Mouse (Mus musculus) adrenal gland, adult 2 months (tissue): ENCODE data around the gene Cyct. TPM values are rescaled to one million over a fixed set of nuclear protein-coding genes. Genes with fewer than 3 reads are reported as not detected.
A peak's percentile ranks its signal among the peaks of the same experiment; 100 is the strongest.

Experiments used
- DNase-seq: peaks from one replicate; pipeline ENCODE4 v3.0.0; 2021
- long read RNA-seq: library from polyadenylated mRNA; stranded (forward); transcript quantifications from one replicate; pipeline ENCODE4 v2.0.0, GENCODE M21; 2021
- polyA plus RNA-seq: library from polyadenylated mRNA; depleted of rRNA; stranded (reverse); fragments of >200 nt; gene quantifications from 2 replicates; pipeline ENCODE4 v1.2.3, GENCODE M21; 2012; rRNA removed
- total RNA-seq, 2 experiments: library from RNA; stranded (reverse); gene quantifications; 2 replicates each; pipeline ENCODE4 v1.2.3; 2021

The Cyct gene
- total RNA-seq (not detected), polyA plus RNA-seq (not detected in 2 replicates)
- long read RNA-seq: 0 reads

DNA sequence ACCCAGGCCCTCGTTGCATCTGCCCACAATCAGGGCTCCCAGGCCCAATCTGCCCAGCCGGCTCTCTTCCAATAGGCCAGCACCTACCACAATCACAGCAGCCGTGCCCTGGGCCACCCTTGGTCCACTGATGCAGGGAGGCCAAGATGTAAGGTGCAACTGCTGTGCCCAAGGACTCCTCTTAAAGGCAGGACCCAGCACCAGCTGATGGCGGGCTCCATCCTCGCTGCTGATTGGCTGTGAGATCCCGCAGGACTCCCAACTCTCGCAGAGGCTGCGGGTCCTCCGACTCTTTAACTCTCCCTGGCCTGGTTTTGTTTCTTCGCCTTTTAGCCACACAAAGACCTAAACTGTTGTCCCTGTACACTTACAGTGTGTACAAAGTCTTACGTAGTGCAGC lies at the start of gene Cyct:
Gene Cyct (minus strand): TSS at position 225 of the 400 bp plus-strand sequence.
- DNase-seq: no peak

DNA sequence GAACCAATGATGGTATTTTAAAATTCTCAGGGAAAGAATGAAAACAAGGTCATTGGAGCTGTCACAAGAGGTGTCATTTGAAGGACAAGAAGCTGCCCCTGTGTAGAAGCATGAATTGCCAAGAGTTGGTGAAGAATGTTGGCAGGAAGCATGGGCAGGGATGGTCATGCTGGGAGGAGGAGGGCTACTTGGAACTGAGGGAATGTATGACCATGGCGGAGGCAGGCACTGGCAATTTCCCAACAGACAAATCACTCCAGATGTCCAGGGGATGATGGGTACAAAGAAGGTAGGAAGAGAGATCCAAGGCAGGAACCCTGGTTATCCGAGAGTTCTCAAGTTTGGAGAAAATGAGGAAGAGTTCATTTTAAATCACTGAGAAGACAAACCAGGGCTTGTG lies 49.7 kb upstream of the Cyct start:
- DNase-seq: peak; percentile 16

DNA sequence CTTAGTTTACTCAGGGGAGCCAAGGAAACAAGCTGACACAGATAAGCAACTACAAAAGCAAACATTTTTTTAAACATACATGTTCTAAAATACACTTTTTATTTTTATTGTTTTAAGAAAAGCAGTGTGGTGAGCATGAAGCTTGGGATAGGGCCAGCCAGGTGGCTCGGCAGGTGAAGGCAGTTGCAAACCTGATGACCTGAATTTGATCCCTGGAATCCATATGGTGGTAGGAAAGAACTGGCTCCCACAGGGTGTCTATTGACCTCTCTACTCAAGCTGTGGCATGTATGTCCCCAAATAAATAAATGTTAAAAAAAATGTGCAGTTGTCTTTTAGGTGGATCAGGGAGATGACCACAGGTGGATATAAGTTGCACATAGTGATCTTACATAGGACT lies 49.3 kb upstream of the Cyct start:
- no peak for DNase-seq

DNA sequence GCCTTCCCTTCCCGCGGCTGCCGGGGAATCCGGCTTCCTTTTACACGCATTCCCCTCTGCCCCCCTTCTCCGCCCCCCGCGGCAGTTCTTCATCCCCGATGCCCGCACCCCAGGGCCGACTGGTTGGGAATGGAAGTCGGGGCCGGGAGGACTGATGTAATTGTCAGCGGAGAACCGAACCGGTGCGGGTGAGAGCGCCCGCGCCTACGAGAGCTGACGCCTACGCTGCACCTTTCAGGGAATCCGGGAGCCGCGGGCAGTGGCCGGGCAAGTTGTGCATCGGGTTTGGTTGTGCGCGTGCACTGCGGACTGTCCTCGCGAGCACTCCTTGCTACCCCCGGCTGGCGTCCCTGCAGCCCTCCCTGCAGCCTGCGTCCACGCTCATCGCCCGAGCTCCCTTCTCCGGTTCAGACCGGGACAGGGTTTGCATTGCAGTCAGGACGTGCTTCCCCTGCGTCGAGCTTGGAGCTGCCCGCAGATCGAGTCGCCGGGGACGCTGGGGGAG lies 46.7 kb upstream of the Cyct start:
- DNase-seq: peak; percentile 82

DNA sequence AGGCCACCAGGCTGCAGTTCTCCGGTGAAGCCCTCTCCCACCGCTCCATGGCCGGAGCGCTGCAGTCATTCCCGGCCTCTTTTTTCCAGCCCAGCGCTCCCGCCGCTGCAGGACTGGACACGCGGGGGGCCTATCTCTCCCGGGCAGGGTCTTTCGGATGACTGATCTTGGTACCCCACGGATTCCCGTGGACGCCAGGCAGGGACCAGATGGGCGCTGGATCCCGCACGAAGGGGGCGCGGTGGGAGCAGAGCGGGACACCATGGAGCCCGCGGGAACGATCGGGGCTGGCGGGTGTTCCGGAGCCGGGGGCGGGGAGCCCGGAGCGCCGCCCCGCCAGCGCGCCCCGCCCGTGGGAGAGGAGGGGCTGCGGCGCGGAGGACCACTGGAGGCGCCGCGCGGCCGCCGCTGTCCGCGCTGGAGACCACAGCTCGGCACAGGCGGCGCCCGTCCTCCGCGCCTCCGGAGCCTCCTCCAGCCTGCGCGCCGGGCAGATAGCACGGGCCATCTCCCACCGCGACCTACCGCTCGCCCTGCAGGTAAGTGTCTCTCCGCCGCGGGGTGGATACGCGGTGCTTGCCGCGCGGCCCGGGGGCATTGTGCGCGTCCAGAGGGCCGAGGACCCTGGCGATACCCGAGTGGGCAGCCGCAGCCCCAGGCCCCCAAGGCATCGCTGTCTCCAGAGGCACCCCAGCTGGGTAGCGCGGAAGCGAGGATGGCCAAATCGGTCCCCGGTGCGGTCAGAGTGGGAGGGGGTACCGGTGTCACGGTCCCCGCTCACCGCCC lies 46.1 kb upstream of the Cyct start, which contains the start of gene Osbpl6:
Gene Osbpl6 (plus strand): TSS at position 358 of the 786 bp plus-strand sequence.
- DNase-seq: peak; percentile 90

DNA sequence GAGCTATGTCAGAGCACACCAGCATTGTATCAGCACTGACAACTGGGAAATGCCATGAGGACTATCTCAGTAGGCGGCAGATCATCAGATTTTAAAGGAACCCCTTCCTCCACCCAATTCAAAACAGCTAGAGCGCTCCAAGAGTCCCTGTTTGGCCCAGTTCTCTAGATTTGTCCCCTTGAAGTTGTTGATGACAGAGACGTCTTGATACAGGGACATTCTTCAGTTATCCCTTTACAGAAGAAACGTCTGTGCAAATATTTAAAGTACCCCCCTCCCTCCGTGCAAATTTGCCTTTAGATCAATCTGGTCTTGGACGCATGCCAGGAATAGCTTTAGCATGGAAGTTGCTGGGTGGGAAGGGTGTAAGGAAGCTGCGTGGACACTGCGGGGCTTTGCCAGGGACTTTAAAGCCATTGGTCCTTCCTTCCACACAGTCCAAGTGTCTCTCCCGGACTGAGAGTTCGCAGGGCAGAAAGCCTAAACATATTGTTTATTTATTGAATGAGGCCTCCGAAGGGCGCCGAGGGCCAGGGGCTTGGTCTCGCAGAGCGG lies 45.4 kb upstream of the Cyct start:
- no peak for DNase-seq

DNA sequence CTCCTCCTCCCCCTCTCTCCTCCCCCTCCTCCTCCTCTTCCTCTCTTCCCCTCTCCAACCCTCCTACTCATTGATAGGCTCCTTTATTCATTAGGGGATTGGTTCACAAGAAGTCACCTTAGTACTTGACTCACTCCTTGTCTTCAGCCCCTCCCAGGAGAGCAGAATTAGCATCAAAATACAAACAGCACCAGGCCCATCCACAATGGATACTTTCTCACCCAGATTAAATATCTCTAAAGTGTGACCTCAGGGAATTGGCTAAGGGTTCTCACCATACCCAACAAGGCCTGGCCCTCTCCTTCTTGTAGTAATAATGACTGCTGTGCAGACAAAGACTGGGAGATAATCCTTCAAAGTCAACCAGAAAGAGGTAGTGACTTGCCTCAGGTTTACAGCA lies 39.9 kb upstream of the Cyct start:
- no peak for DNase-seq

DNA sequence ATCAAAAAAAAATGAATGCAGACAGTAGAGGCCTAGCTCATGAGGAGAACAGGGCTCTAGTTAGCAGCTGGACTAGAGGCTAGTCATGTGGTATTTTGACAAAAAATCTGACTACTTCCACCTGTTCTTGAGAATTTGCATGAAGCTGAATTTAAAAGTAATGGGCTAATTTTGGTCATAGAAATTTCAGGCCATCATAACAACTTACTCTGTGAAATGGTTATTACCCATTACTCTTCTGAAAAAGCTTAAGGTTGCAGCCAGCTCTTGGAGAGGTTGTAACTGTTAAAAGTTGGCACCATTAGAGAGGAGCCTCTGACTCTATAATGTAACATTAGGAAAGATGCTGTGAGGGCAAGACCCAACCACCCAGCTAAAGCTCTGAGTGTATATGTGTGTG lies 26.3 kb upstream of the Cyct start:
- no peak for DNase-seq

DNA sequence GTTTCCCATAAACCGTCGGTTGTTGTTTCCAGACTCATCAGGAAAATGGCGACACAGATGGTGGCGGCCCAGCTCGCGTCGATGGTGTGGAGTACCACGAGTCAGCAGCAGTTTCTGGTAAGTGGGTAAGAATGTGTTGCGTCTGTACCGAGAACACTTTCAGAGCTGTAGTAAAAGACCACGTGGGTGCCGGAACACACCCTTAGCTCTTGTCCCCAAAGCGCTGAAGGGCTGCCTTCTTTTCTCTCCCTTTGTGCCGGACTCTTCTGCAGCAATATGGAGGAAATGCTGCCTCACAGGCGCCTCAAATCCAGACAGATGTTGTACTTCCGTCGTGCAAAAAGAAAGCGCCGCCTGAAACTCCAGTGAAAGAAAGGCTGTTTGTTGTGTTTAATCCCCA lies 18.4 kb upstream of the Cyct start:
- DNase-seq: no peak

DNA sequence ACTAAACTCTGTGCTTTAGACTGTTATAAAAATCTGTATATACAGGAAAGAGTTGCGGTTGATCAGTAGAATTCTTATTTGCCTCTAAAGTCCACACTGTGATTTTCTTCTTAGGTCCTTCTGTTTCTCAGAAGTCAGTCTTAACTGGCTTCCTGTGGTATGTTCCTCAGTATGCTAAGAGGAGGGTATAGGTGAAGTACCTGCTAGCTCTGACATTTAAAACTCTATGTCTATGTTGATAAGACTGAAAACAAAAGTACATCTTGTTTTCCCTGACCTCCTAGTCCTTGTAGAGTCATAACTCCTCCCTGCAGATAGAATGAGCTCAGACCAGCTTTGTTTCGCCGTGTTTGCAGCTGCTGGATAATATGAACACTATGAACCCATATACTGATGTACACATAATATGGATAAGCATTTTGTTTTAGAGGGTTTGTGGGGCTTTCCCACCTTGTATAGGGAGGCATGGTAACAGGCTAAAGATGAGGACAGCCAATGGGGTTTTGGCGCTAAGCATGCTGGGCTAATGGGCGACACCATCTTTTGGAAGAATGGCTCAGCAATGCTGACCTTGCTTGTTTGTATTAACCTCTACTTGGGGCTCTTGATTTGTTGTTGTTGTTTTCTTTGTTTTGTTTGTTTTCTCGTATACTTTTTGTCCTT lies 14.4 kb upstream of the Cyct start:
- DNase-seq: no peak

DNA sequence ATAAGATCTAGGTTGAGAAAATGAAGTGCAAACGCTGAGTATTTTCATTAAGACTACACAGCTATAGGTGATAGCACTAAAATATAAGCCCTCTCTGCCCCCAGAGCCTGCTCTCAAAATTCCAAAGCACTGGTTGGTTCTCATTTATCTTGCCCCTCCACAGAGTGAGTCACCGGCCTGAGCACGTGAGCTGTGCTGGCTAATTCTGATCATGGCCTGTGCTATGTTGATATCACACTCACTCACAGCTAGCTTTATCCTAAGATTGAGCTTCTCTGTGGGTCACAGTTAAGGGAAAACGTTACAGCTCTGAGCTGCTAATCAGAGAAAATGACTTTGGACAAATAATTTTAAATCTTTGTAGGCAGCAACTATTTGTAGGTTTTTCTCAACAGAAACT lies 12.0 kb upstream of the Cyct start:
- peak; percentile 77 for DNase-seq

DNA sequence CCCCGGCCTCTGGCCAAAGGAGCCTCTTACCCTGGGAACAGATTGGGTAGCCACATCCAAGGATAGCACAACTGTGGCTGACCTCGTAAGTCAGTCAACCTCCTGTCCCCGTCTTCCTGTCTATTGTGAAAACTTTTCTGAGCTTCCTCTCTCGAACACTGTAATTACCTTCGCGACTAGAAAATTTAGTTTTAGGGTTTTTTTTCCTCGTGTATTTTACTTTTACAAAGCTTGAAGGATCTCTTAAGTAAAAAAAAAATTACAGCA lies 10.3 kb upstream of the Cyct start:
- DNase-seq: no peak

DNA sequence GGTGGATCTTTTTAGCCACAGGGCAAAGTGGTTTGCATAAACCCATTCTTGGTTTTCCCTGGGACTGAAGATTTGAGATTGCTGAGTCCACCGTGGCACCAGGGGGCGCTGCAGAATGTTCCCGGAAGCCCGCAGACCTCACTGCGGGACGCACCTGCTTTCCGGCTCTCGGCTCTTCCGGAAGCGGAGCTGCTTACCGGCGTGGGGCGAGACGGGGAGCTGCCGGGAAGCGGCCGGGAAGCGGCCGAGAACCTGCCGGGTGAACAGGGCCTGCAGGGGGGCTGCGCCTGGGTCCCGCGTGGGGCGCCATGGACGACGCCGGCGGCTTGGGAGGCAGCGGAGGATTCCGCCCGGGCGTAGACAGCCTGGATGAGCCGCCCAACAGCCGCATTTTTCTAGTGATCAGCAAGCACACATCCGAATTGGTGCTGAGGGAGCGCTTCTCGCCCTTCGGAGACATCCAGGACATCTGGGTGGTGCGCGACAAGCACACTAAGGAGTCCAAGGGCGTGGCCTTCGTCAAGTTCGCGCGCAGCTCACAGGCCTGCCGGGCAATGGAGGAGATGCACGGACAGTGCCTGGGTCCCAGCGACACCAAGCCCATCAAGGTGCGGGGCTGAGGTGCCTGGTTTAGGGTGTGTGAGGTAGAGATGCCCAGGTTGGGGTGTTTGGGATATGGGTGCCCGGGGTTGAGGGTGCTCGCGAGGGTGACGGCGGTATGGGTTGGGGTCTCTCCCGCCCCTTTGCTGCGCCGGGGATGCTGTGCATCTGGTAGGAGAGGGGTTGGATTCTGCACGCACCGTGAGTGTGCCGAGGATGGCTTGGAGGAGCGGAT lies 9.8 kb upstream of the Cyct start, which contains the start of gene Rbm45:
Gene Rbm45 (plus strand): TSS at position 164 of the 835 bp plus-strand sequence.
- DNase-seq: peak; percentile 91

DNA sequence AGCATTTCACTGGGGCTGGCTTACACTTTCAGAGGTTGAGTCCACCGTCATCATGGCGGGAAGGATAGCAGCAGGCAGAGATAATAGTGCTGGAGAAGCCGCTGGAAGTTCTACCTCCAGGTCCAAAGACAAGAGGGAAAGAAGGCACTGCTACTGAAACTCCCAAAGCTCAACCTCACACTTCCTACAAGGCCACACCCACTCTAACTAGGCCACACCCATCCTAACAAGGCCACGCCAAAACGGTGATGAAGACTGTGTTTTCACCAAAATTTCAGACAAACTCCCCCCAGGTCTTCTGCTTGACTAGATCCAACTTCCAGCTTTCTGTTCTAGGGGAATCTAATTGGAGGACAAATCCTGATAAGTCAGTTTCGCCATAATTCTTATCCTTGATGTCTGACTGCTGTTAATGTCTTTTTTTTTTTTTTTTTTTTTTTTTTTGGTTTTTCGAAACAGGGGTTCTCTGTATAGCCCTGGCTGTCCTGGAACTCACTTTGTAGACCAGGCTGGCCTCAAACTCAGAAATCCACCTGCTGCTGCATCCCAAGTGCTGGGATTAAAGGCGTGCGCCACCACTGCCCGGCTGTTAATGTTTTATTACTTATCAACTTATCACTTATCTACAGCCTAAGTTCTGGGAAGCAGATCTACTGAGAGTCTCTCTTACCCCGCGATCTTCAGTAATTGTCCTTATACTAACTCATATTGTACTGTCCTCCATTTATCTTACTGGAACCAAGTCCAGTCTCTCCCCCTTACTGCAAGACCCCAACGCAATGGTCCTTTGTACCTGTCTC lies 8.8 kb upstream of the Cyct start:
- no peak for DNase-seq

DNA sequence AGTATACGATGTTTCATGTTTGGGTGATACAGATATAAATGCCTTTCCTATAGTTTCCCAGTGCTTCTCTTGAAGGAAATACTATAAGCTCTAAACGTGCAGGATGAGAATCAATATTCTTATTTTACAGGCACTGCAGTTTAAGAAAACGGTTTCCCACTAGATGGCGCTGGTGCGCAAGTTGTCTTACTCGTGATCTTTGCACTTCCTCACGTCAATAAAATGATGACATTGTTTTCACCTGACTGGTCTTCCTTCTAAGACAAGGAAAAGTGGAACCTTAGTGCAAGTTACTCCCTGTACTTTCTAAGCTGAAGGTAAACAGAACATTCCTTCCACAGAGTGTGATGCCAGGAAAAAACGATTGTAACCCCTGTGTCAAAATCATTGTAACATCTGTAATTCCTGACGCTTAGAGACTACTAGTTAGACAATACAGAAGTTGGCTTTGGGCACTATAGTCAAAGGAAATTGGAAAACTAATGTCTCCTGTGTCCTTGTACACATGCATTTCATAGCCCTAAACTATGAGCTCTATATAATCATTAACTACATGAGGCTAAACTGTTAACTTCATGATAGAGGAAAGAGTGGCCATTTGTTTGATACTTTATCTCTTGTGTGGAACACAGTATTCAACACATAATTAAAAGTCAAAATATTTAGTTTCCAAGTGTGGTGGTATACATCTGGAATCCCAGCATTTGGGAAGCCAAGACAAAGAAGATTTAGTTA lies 7.1 kb upstream of the Cyct start:
- DNase-seq: peak; percentile 68

DNA sequence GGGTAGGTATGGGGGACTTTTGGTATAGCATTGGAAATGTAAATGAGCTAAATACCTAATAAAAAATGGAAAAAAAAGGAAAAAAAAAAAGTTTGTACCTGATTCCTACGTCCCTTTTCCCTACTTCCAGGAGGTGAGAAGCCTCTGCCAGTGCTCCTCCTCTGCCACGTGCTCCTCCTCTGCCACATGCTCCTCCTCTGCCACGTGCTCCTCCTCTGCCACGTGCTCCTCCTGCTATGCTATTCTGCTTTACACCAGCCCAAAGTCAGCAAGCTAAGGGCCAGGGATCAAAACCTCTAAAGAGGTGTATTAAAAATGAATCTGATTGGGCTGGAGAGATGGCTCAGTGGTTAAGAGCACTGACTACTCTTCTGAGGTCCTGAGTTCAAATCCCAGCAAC lies 5.6 kb upstream of the Cyct start:
- DNase-seq: no peak

DNA sequence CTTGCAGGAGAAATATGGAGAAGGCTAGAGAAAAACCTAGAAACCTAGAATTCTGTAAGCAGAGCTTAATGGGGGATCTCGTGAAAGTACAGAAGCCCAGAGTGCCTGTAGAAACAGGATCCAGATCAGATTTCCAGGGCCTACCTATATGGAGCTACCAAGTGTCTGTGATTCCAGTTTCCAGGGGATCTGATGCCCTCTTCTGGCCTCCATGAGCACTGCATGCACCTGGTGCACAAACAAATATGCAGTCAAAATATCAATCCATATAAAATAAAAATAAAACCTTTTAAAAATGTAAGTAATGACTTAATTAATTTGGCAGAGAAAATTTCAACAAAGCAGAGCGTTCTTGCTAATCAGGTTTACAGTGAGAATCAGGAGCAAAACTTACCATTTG lies 1.9 kb upstream of the Cyct start:
- DNase-seq: no peak

DNA sequence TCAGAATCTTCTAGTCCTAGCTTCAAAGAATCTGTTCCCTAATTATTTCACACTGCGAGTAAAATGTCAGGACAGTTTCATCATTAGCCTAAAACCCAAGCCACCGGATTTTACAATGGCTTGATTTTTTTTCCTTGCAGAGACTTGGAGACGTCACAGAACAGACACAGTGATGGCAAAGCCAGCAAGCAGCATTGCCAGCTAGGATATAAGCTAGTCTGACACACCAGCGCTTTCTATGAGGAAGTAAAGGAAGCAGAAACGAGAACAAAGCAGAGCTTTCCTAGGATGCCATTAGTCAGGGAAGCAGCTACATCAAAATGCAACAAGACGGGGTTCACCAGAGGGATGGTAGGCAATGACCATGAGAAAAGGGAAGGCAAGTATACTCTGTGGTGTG lies 12.4 kb downstream of the Cyct start:
- no peak for DNase-seq

DNA sequence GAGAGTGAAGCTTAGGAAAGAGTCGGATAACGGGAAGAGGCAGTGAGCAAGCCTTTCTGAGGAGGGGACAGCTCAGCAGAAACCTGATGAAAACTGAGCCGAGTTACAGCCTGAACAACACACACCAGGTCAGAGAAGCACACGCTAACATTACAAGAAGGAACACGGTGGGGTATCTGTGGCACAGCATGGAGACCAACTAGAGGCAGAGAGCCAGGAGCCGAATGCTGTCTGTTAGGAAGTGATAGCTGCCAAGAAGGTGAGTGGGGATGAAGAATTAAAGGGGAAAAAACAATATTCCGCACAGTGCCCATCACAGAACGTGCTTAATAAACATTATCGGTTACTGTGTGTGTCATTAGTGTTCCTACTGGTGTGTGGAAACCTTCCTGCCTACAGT lies 18.1 kb downstream of the Cyct start:
- DNase-seq: no peak

DNA sequence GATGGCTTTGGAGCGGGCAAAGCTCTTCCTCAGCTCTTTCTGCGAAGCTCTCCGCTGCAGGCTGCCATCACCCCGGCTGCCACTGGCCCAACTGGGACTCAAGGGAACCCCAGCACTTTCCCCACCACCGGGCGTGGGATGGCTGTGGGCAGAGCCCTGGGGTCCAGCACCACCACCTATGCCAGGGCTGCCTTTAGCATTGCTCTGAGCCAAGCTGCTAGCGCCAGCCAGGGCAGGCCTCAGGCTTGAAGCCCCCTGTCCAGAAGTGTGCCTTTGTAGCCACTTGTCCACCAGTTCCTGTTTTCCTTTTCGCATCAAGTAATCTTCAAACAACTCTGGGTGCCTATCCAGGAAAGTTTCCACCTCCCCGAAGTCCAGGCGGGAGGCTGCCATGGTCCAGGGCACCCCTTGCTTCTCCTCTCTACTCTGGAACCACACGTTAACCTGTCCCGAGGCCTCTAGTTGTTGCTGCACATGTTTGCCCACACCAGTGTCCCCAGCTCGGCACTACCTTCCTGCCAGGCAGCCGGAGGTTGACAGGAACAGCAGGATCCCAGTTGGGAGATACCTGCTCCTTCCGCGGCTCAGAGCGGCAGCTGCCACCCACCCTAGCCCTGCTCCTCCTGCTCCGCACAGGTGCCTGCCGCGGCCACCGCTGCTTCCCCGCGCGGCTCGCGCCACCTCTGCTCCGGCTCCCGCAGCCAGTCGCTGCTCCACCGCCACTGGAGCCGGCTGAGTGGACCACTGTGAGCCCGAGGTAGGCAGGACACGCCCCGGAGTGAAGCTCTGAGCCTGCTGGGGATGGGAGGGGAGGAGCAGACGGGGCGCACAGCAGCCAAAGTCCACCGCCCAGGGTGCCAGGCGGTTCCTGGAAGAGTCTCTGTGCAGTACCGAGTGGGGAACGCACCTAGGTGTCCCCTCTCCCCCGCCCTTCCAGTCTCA lies 21.8 kb downstream of the Cyct start, which contains the start of gene Pde11a:
Gene Pde11a (minus strand): TSS at position 560 of the 942 bp plus-strand sequence.
- DNase-seq: peak; percentile 44
